Mouse (Mus musculus): ENCODE data around the gene Ttc7b.

DNA sequence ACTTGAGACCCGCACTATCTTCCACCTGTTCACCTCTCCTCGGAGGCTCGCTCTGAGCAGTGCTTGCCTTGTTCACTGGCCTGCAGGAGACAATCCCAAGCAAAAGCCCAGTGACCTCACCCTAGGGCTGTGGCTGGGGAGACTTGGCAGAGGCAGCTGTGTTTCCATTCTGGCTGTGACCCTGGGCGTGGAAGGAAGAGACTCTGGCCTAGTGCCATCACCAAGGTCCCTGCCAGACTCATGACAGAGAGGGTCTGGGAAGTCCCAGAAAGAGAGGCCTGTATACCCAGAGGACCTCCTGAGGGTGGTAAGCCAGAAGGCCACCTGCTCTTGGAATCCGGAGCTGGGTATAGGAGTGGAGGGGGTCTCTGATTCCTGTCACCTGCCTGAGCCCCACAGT is 244.8 kb downstream of the Ttc7b start:
- TF ChIP-seq CTCF (IDR thresholded peaks at IDR 0.05; ENCODE audit: low read depth) (0 out of 2 replicates have a peak, but pooled peaks have one; percentile 7), EP300 (optimal IDR thresholded peaks at IDR 0.05) (no peak)
